Mouse (Mus musculus) forebrain, embryonic 14.5 days (tissue): Measurements from ENCODE around the gene Pik3r1. TPM values are rescaled to one million over a fixed set of nuclear protein-coding genes. Genes with fewer than 3 reads are reported as not detected.
A peak's percentile ranks its signal among the peaks of the same experiment; 100 is the strongest.

Source experiments
- ATAC-seq: fragments of 200-750 bp; cut with Nextera tagmentation; 2 replicates; pipeline ENCODE4 v1.8.0; 2017; ENCODE audit warnings: mild to moderate bottlenecking, moderate library complexity
- DNase-seq: peaks from one replicate; pipeline ENCODE4 v3.0.0-alpha.2; 2015; ENCODE audit warnings: low spot score
- H3K27ac ChIP-seq: fragments of 300-500 bp; sonication (generic); 2 replicates; pipeline ENCODE4 v1.5.1; 2014; ENCODE audit warnings: low read depth, mild to moderate bottlenecking, control low read depth, low read length, moderate library complexity
- H3K27me3 ChIP-seq: fragments of 300-500 bp; sonication (generic); replicated peaks from 2 replicates; pipeline ENCODE4 v1.6.1; 2014; ENCODE audit warnings: low read length, control low read depth, mixed read lengths; ENCODE audit not compliant: control insufficient read depth, insufficient read depth
- H3K36me3 ChIP-seq: fragments of 300-500 bp; sonication (generic); 2 replicates; pipeline ENCODE4 v1.6.1; 2014; ENCODE audit warnings: low read length, control low read depth; ENCODE audit not compliant: control insufficient read depth, insufficient read depth
- H3K4me1 ChIP-seq: fragments of 300-500 bp; sonication (generic); 2 replicates; pipeline ENCODE4 v1.6.1; 2014; ENCODE audit warnings: antibody characterized with exemption, low read length, control low read depth; ENCODE audit not compliant: control insufficient read depth, insufficient read depth
- H3K4me2 ChIP-seq: fragments of 300-500 bp; sonication (generic); 2 replicates; pipeline ENCODE4 v1.6.1; 2014; ENCODE audit warnings: mild to moderate bottlenecking, control low read depth, low read length
- H3K4me3 ChIP-seq: fragments of 300-500 bp; sonication (generic); 2 replicates; pipeline ENCODE4 v1.5.1; 2014; ENCODE audit warnings: low read depth, low read length, control low read depth
- H3K9ac ChIP-seq: fragments of 300-500 bp; sonication (generic); 2 replicates; pipeline ENCODE4 v1.6.1; 2014; ENCODE audit warnings: mild to moderate bottlenecking, low read length, control low read depth, moderate library complexity
- H3K9me3 ChIP-seq: fragments of 300-500 bp; sonication (generic); replicated peaks from 2 replicates; pipeline ENCODE4 v1.6.1; 2016; ENCODE audit warnings: low read length, control low read depth, mixed read lengths; ENCODE audit not compliant: control insufficient read depth
- WGBS: fragments of 180-500 bp; shearing (Covaris S2); extraction: QIAGEN DNeasy Blood & Tissue Kit; methylation state at CpG from one replicate; pipeline ENCODE4 v1.1.7; 2014; 5-methylcytosine and 5-hydroxymethylcytosine counted together
- polyA plus RNA-seq: library from polyadenylated mRNA; unstranded; fragments of >200 nt; fragmentation: Nextera tagmentation; extraction: Ambion mirVana; gene quantifications from 2 replicates; pipeline ENCODE4 v1.2.1, GENCODE M21; 2014

Gene Pik3r1
- polyA plus RNA-seq, 1 experiment from 2014 or later = 26.8 TPM

DNA sequence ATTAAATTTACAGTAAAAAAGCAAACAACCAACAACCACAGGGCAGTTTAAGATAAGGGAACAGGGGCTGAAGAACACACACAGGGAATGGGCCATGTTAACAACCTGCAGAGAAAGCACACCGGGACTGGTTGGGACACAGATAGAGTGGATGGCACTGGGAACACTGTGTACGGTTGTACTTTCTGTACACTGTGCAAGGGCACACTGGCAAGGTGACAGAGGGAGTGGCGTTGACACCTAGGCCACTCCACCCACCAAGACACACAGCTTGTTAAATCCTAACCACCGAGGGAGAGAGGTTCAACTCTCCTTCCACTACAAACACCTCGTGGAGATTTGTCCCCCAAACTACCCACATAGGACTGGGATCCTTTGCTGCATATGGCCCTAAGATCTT, 70.1 kb downstream of the Pik3r1 start:
- Histone ChIP-seq H3K9ac (no peak overlapping the region), H3K36me3 (peaks cover 8% of the 10 kb centered on the region), H3K27me3 (no peaks in the 10 kb centered on the region), H3K27ac (no peak overlapping the region), H3K9me3 (no peaks in the 10 kb centered on the region), H3K4me3 (no peak overlapping the region), H3K4me2 (no peak overlapping the region), H3K4me1 (peaks cover 15% of the 10 kb centered on the region)
- DNase-seq = no peak
- 78% methylated on average over 5 of the region's 5 CpGs for WGBS
- no peak for ATAC-seq

DNA sequence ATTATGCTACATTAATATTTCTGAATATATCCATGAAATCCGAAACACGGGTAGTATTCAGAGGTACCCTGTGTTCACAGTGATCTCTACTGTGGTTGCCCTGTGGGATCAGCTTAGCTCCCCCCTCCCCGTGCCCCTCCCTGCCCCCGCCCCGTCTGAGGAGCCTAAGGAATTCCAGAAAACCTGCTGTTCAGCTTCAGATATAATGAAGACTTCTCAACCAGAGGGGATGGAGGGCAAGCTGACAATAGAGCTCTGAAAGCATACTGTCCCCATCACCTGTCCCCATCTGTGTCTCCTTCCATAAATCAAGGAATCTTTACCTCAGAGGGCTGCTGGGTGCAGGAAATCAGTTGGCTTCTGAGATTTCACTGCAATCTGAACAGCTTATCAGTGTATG, 70.6 kb downstream of the Pik3r1 start:
- H3K36me3 ChIP-seq = peaks cover 8% of the 10 kb centered on the region
- no peak overlapping the region for H3K27ac ChIP-seq
- H3K4me3 ChIP-seq = no peak overlapping the region
- H3K4me2 ChIP-seq = no peak overlapping the region
- 57% methylated on average over 5 of the region's 5 CpGs for WGBS
- H3K27me3 ChIP-seq = no peaks in the 10 kb centered on the region
- ATAC-seq (no peak), DNase-seq (no peak)
- peaks cover 16% of the 10 kb centered on the region for H3K4me1 ChIP-seq
- H3K9ac ChIP-seq = no peak overlapping the region
- no peaks in the 10 kb centered on the region for H3K9me3 ChIP-seq

DNA sequence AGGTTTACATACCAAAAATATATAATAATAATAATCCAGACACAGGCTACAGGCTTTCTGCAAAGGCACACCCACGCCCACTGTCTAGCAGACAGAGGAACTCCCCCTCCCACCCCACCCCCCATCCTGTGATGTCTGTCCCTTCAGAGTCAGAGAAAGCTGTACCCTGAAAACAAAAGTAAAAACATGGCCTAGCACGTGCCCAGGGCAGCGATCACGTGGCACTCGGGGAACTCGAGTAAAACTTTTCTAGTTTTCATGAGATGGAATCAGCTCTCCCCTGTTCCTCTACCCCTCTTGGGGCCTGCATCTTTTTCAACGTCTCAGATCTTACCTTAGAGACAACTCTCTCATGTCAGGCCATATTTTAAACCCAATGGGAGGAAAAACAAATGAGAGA, 71.2 kb downstream of the Pik3r1 start:
- ATAC-seq = no peak
- WGBS = 81% methylated on average over 7 of the region's 7 CpGs
- H3K4me2 ChIP-seq = no peak overlapping the region
- H3K9ac ChIP-seq = no peak overlapping the region
- no peaks in the 10 kb centered on the region for H3K27me3 ChIP-seq
- H3K36me3 ChIP-seq = peaks cover 8% of the 10 kb centered on the region
- H3K4me1 ChIP-seq = peaks cover 16% of the 10 kb centered on the region
- DNase-seq = no peak
- H3K9me3 ChIP-seq = no peaks in the 10 kb centered on the region
- H3K4me3 ChIP-seq = no peak overlapping the region
- no peak overlapping the region for H3K27ac ChIP-seq

DNA sequence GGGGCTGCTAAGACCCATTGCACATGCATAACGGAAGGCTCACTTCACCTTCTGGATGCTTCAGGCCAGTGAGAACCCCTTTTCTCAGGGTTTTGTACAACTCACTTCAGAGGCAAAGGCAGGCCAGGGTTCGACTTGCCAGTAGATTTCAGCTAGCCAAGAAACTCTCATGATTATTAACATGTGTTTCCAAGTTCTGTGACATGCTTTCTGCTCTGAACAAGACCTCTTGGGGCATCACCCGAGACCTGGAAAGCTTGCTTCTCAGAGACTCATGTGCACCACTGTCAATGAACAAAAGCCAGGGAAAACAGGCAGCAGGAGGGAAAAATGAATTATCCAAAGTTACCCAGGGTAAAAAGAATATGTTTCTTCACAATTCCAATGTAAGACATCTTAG, 71.7 kb downstream of the Pik3r1 start:
- H3K36me3 ChIP-seq = peaks cover 4% of the 10 kb centered on the region; the same call in 1 of the 2 replicates
- 72% methylated on average over 3 of the region's 3 CpGs for WGBS
- H3K9me3 ChIP-seq = no peaks in the 10 kb centered on the region
- no peak overlapping the region for H3K4me2 ChIP-seq
- DNase-seq (no peak), ATAC-seq (no peak)
- no peak overlapping the region for H3K9ac ChIP-seq
- no peaks in the 10 kb centered on the region for H3K27me3 ChIP-seq
- H3K4me1 ChIP-seq = peaks cover 21% of the 10 kb centered on the region
- H3K27ac ChIP-seq = no peak overlapping the region
- no peak overlapping the region for H3K4me3 ChIP-seq

DNA sequence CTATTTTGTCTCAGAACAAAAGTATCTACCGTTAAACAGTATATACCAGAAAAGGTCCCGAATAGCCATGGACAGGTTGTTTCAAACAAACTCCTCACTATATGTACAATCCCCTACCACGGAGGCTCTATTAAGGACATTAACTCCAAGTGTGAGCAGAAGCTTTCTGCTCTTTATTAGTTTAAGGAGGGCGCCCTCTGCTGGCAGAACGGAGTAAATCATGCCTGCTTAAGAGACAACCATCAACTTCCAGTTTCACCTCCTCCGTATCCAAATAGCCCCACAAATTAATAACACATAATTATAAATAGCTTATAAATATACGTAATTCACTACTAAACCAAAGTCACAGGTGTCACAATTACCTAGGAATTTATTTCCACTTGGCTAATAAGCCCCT, 72.1 kb downstream of the Pik3r1 start:
- H3K4me3 ChIP-seq = no peak overlapping the region
- H3K36me3 ChIP-seq = peaks cover 4% of the 10 kb centered on the region; the same call in 1 of the 2 replicates
- no peak overlapping the region for H3K9ac ChIP-seq
- 6% methylated on average over 7 of the region's 7 CpGs for WGBS
- peaks cover 23% of the 10 kb centered on the region for H3K4me1 ChIP-seq
- no peaks in the 10 kb centered on the region for H3K9me3 ChIP-seq
- H3K27ac ChIP-seq = no peak overlapping the region
- ATAC-seq = no peak
- no peaks in the 10 kb centered on the region for H3K27me3 ChIP-seq
- H3K4me2 ChIP-seq = no peak overlapping the region
- DNase-seq = peak; percentile 96

DNA sequence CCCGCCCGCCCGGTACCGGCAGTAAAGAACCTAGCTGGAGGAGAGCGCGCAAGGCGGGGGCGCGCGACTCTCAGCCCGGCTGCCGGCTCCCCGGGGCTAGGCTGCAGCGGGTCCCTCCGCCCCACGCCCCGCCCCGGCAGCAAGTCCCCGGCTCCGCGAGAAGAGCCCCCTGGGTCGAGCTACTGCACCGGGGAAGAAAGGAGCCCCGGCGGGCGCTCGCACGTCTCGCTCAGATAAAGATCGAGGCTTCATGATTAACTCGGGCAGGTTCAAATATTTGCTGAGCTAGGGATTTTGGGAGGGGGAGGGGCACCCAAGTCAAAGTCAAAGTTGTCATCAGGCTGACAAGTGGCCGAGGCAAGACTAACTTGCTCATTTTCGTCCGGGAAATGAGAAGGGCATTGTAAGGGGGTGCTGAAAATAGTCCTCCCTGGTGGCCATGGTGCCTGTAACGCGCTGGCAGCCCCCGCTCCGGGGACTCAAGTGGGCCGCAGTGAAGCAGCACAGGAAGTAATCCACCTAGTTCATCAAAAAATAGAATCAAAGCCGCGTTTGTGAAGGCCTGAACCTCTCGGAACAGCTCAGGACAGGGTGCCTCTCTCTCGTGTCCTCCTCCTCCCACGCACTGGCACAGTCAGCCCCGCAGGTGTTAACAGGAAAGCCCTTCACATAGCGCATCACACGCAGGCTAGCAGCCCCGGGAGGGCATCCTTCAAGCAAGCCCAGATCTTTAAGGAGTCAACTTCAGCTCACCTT, 73.3 kb downstream of the Pik3r1 start:
- H3K27me3 ChIP-seq = no peaks in the 10 kb centered on the region
- ATAC-seq (peak; percentile 57), DNase-seq (peak; percentile 55)
- H3K36me3 ChIP-seq = no peaks in the 10 kb centered on the region
- peaks cover 23% of the 10 kb centered on the region for H3K4me1 ChIP-seq
- peak overlapping the region; percentile 58 for H3K4me3 ChIP-seq
- H3K9me3 ChIP-seq = no peaks in the 10 kb centered on the region
- H3K4me2 ChIP-seq = peak overlapping the region; percentile 91
- WGBS = 2% methylated on average over 46 of the region's 48 CpGs
- peak overlapping the region; percentile 75 for H3K9ac ChIP-seq
- no peak overlapping the region for H3K27ac ChIP-seq

DNA sequence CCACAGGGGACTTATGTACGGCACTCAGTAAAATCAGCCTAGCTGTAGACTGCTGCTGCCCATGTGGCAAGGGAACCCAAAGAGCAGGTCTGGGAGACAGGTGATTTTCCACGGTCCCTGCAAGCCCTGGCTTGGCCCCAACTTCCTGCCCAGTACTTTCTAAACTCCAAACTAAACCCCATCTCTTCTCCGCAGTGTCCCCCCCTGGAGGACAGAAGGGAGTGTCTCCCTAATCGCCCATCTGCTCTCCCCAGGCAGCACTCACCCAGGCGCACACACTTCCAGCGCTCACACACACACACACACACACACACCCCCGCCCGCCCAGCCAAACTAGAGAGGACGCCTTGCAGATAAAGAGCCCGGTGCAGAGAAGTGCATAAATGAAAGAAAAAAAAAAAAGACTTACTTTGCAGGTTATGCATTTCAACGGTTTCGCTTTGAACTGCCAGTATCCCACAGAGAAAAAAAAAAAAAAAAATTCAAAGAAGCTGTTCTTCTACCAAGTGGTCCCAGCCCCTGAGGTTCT, 74.0 kb downstream of the Pik3r1 start:
- H3K36me3 ChIP-seq = no peaks in the 10 kb centered on the region
- peak; percentile 68 for DNase-seq
- WGBS = 1% methylated on average over 12 of the region's 12 CpGs
- peak; percentile 60 for ATAC-seq
- H3K4me1 ChIP-seq = peaks cover 23% of the 10 kb centered on the region
- peak overlapping the region; percentile 58 for H3K4me3 ChIP-seq
- H3K4me2 ChIP-seq = peak overlapping the region; percentile 91
- peak overlapping the region; percentile 75 for H3K9ac ChIP-seq
- H3K27ac ChIP-seq = no peak overlapping the region
- no peaks in the 10 kb centered on the region for H3K27me3 ChIP-seq
- no peaks in the 10 kb centered on the region for H3K9me3 ChIP-seq

DNA sequence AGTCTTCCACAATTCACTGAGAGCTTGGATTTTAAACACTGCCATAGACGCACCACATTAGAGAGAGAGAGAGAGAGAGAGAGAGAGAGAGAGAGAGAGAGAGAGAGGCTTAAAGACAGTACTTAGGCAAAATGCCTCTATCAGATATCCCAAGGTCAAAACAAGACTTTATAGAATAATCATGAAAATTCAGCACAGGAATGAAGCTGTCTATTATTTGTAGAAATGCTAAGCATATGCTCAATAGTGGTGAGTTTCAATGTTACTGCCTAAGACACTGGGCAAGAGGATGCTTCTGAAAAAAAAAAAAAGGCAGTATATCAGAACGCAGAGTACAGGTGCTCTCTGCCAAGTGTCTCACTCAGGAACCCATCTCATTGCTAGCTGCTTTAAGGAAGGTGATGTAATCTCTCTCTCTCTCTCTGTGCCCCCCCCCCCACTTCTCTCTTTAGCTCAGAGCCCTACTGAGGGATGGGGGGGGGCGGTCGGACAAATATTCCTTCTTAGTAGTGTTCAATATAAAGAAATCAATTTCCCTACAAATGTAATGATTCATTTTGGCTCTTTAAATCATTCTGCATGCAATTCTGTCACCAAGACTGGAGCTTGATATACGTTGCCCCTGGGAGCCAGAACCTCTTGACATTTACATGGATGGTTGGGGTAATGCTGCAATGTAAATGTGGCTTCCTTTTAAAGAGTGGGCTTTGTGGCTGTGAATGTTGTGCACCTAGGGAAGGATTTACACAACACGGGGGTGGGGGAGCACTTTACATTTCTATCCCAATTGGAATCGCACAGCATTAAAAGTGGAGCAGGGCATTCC, 74.9 kb downstream of the Pik3r1 start:
- DNase-seq = peak; percentile 36
- H3K36me3 ChIP-seq = peaks cover 5% of the 10 kb centered on the region
- H3K27ac ChIP-seq = peak overlapping the region; percentile 46; the same call in 1 of the 2 replicates
- H3K4me3 ChIP-seq = peak overlapping the region; percentile 58
- no peaks in the 10 kb centered on the region for H3K27me3 ChIP-seq
- peak overlapping the region; percentile 65 for H3K9ac ChIP-seq
- ATAC-seq = peak; percentile 19; the same call in 1 of the 2 replicates
- 41% methylated on average over 7 of the region's 7 CpGs for WGBS
- peak overlapping the region; percentile 91 for H3K4me2 ChIP-seq
- H3K9me3 ChIP-seq = no peaks in the 10 kb centered on the region
- H3K4me1 ChIP-seq = peaks cover 23% of the 10 kb centered on the region
